Mouse (Mus musculus) large intestine, adult 2 months (tissue): ENCODE results near the gene Bcl6b. TPM values are rescaled to one million over a fixed set of nuclear protein-coding genes. Genes with fewer than 3 reads are reported as not detected.

ENCODE experiments used
- DNase-seq: peaks from one replicate; pipeline ENCODE4 v3.0.0-alpha.2; 2012; ENCODE audit warnings: low read depth, low spot score
- WGBS: fragments of 180-500 bp; shearing (Covaris S2); methylation state at CpG from one replicate; pipeline ENCODE4 v1.1.7; 2018; 5-methylcytosine and 5-hydroxymethylcytosine counted together
- polyA plus RNA-seq: library from polyadenylated mRNA; depleted of rRNA; stranded (reverse); fragments of >200 nt; gene quantifications from 2 replicates; pipeline ENCODE4 v1.2.3, GENCODE M21; 2012; rRNA removed

Gene Bcl6b
- polyA plus RNA-seq: 1.2 and 1.5 TPM in 2 replicates

GRCm38 (mm10) chr11:70229260-70230010, at the start of gene Bcl6b:
TSS of gene Bcl6b (minus strand) at chr11:70229798.
- WGBS: 4% methylated on average over 39 of the region's 39 CpGs

DNA sequence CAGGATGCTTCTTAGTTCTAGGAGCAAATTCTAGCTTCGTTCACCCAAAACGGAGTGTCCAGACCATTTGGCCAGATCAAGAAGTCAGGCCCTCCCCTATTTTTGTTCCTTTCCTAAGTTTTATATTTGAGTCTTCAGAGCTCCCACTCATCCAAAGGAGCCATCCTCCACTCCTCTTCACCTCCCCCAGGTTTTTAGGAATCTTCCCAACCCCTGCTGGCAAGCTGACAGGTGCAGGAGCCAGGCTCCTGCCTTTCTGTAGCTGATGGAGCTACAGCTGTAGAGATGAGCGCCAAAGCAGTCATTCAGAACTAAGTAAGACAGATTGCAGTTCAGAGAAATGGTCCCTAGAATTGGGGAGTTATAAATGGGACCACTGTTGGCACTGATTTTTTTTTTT, 49.4 kb upstream of the Bcl6b start:
- no peak for DNase-seq
- WGBS: 78% methylated on average over 3 of the region's 3 CpGs

More at GRCm38 (mm10) chr11:70229260-70230010, at the start of gene Bcl6b:
- DNase-seq: no peak

DNA sequence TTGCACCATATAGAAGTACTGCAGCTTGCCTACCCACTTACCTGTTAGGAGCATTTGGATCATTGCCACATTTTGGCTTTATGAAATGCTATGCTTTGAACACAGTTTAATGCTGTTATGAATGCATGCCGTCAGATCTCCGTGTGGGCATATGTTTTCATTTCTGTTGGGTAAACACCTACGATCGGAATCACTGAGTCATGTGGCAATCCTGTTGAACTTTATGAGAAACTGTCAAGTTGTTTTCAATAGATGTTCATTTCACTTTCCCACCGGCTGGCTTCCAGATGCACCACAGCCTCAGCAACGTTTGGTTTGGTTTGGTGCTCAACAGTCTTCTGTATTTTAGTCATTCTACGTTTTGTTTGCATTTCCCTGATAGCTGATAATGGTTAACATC, 42.0 kb upstream of the Bcl6b start:
- no peak for DNase-seq
- WGBS: 34% methylated on average over 7 of the region's 7 CpGs

DNA sequence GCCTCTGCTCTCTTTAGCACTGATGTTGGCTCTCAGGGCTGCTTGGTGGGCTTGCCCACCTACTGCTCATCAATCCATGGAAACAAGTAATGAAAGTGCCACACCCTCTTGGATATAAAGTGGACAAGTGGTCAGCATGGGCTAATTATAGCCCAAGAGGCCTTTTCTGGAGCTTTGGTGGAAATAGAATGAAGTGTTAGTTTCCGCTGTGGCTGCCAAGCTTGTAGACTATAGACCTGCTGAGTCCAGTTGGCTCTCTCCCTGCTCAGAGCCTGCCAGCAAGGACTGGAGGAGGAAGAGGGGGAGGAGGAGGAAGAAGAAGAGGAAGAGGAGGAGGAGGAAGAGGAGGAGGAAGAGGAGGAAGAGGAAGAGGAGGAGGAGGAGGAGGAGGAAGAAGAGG, 36.8 kb upstream of the Bcl6b start:
- whole genome bisulfite sequencing: 69% methylated on average over 1 of the region's 1 CpGs
- no peak for DNase-seq

DNA sequence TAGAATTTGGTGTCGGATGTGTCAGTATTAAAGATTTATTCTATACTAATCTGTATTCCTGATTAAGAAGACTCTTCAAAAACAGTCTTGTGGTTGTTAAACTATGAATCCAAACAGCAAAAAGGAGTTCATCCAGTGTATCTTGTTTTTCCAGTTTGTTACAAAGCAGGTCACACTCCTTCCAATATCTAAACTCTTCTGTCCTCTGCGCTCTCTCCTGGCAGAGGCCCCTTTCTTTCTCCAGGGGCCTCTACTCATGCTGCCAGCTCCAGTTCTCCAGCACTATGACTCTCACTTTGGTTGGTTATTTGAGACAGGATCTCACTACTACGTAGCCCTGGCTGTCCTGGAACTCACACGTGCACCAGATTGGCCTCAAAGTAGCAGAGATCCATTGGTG, 36.2 kb upstream of the Bcl6b start:
- no peak for DNase-seq
- 66% methylated on average over 4 of the region's 4 CpGs for WGBS

GRCm38 (mm10) chr11:70265252-70265651, 35.7 kb upstream of the Bcl6b start:
- no peak for DNase-seq

GRCm38 (mm10) chr11:70259035-70259434, 29.4 kb upstream of the Bcl6b start:
- 70% methylated on average over 4 of the region's 4 CpGs for WGBS
- DNase-seq: no peak

More at GRCm38 (mm10) chr11:70265252-70265651, 35.7 kb upstream of the Bcl6b start:
- WGBS: 38% methylated on average over 3 of the region's 3 CpGs

GRCm38 (mm10) chr11:70254931-70255531, 25.4 kb upstream of the Bcl6b start, which contains the start of gene Alox12:
TSS of gene Alox12 (minus strand) at chr11:70255353.
- WGBS: 4% methylated on average over 25 of the region's 25 CpGs

GRCm38 (mm10) chr11:70254337-70254736, 24.7 kb upstream of the Bcl6b start:
- no peak for DNase-seq
- 5% methylated on average over 18 of the region's 18 CpGs for WGBS

More at GRCm38 (mm10) chr11:70254931-70255531, 25.4 kb upstream of the Bcl6b start, which contains the start of gene Alox12:
- no peak for DNase-seq

- no peak for DNase-seq
- 82% methylated on average over 8 of the region's 8 CpGs for WGBS
These were observed 22.3 kb upstream of the Bcl6b start for GRCm38 (mm10) chr11:70251853-70252252.

DNA sequence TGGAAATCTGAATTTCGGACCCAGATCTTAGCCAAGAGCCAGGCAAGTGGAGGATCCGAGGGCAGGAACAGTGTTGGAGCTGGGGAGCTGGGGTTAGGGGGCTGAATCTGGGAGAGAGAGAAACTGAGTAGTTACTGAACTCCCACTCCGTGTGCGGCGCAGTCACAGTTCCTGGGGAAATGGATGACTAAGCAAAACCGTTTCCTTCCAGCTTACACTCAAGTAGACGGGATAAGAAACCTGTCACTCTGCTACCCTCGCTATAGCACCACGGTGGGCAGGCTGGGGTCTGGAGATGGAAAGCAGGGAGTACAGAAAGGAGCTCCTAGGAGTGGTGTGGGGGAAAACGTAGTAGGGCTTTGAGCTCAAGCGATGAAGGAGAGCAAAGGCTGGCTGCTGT, 20.6 kb upstream of the Bcl6b start:
- DNase-seq: no peak
- 69% methylated on average over 11 of the region's 11 CpGs for WGBS

DNA sequence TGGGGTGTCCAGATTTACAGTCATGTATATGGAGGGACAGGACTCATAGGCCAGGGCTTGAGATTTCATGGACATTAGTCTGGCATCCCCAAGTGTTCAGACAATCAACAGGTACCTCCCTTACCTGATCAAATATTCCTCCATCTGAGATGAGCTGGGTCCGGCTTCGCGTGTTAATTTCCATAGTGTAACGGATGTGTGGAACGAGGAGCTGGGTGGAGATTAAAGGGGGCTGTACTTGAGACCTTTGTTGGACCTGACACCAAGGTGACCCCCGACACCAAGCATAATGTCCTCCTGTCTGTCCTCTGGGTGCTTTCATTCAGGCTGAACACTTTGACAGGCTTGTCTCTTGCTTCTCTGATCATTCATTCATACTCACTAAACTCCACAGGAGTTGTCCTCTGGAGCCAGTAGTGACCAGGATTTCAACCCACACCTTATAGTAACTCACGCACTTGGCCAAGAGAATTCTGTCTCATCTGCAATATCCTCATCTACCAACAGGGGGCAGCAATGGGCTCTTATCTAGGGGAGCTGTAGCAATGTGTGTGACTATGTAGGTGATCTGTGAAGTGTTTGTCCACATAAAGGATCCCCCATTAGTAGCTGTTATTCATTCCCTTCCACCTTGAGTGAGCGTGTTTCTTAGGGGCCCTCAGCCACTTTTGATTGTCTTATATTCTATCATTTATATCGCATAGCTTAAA, 17.7 kb upstream of the Bcl6b start:
- no peak for DNase-seq
- 45% methylated on average over 9 of the region's 9 CpGs for WGBS

DNA sequence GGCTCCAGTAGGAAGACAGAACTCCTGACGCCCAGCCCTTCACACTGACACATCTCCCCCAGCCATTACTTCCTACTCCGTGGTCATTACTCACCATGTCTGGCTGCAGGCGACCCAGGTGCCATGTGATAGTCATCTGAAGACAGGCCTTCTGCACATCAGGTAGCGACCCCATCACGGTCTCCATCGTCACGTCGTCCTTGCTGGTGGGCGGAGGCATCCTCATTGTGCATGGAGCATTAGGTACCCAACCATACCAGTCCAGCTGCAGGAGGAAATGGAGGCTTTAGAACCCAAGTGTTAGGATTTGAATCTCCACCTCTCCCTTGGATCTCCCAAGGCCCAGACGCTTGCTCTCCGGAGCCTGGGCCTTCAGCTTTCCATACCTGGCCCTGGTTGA, 13.0 kb upstream of the Bcl6b start:
- 71% methylated on average over 11 of the region's 11 CpGs for WGBS

GRCm38 (mm10) chr11:70239541-70240279, 10.1 kb upstream of the Bcl6b start, which contains the start of the genes Gm21988 and Rnasek:
TSS of gene Gm21988 (minus strand) at chr11:70239830.
TSS of gene Rnasek (minus strand) at chr11:70239842.
- DNase-seq: no peak
- under 1% methylated on average over 32 of the region's 35 CpGs for WGBS

More for the DNA sequence above, 13.0 kb upstream of the Bcl6b start:
- DNase-seq: no peak

DNA sequence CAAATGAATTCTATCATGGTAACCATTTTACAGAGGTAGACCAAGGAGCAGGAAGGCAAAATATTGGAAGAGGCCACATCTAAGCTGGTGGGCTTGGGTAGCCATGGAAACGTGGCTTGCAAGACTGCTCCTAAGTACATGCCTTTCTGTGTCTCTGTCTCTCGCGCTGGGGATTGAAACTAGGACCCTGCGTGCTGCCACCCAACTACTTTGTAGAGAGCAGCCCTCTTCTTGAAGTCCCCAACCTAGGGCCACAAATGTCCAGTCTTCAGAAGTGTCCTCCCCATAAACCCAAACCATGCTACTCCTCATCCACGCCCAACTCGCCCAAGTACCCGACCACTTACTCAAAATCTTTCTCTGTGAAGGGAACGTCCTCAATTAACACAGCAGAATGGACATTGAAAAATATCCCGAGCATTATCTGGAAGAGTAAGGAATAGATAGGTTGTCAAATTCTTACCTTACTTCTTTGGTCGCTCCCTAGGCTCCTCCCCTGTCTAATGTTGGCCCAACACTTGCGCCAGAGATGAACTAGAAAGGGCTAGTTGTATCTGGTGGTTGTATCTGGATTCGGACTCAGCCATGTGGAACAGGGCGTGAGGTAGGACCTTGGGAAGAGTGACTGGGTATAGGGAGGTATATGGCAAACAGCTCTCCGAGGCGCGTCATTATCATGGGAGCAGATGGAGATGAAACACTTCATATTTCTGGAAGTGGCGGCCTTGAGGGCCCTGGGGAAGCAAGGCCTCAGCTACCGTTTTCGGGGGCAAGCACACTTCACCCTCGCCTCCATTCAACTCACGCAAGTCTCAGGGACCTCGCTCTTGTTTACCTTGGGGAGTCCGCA, 9.2 kb upstream of the Bcl6b start:
- WGBS: 3% methylated on average over 23 of the region's 23 CpGs
- DNase-seq: no peak

DNA sequence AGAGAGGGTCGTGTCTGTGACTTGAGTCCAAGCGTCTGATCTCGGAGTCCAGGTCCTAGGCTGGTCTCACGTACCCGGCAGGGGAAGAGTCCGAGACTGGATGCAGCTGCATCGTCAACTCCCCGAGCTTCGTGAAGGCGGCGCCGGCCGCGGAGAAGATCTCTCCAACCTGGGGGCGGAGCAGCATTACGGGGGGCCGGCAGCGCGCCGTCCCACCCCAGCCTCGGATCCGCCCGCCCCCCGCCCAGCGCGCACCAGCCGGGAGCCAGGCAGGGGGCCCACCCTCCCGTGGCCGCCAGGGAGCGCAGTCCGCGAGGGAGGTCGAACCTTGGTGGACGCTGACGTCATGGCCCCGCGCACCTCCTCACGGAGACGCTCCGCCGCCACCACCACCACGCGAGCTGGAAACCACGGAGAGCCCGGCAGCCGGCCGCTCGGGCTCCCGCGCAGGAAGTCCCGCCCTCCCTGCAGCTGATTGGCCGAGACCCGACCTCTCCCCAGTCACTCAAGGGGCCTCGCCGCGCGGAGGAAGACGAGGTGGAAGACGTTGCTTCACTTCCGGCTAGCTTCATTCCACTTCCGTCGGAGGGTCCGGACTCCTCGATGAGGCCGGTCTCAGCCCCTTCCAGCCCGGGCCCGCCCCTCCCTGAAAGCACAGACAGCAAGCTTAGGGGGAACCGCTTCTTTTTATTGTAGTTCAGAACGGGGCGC, 8.0 kb upstream of the Bcl6b start, which contains the start of gene 0610010K14Rik:
Gene 0610010K14Rik (minus strand): TSS at position 458 of the 711 bp plus-strand sequence.
- under 1% methylated on average over 68 of the region's 70 CpGs for WGBS
- peak; percentile 90 for DNase-seq

- DNase-seq: no peak
- 63% methylated on average over 7 of the region's 7 CpGs for WGBS
These were observed 7.1 kb upstream of the Bcl6b start for GRCm38 (mm10) chr11:70236717-70237116.
